Mouse (Mus musculus): ENCODE results near the gene Plekha6.

The Plekha6 gene

DNA sequence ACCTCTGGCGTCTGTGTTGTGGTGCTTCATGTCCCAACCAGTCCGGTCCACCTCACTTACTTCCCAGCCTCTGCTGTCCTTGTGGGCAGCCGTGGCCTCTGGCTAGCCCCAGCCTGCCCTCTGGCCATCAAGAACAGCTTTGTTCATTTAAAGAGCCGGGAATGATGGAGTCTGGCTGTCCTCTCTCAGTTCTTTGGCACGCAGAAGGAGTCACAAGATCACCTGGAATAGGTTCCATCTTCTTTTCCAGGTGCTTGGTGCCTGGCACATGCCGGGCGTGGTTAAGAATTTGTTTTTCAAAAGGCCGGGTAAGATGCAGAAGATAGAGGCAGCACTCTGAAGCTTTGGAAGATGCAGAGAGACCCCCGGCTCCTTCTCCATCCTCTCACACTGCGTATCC, 51.7 kb downstream of the Plekha6 start:
- Histone ChIP-seq H3K27me3 (ENCODE audit: insufficient read depth, low read length) (peaks cover 38% of the 10 kb centered on the region), H3K4me3 (replicated peaks; ENCODE audit: low read length) (no peak overlapping the region), H3K9me3 (ENCODE audit: low read length) (no peaks in the 10 kb centered on the region), H3K4me1 (replicated peaks; ENCODE audit: low read depth, low read length) (peaks cover 49% of the 10 kb centered on the region), H3K36me3 (ENCODE audit: insufficient read depth, low read length) (no peaks in the 10 kb centered on the region)
- TF ChIP-seq POU5F1 (IDR thresholded peaks at IDR 0.05; ENCODE audit: borderline replicate concordance, low read length) (no peak), NANOG (IDR thresholded peaks at IDR 0.05; ENCODE audit: borderline replicate concordance, low read length) (no peak), CTCF (conservative IDR thresholded peaks at IDR 0.05; ENCODE audit: low read length) (no peak)

DNA sequence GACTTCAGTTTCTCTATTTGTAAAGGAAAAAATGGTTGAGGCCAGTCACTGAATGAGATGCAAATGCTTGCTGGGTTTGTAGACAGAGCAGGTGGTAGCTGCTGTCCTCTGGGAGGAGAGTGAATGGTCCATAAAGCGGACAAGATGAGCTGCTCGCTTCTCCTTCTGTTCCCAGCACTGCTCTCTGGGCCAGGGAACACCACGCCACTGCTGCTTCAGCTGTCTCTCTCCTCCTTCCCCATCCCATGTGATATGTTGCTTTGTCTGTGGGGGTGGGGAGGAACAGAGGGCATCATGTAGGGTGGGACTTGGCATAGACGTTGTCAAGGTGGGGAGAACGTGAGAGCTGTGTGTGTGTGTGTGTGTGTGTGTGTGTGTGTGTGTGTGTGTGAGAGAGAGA, 53.0 kb downstream of the Plekha6 start:
- Histone ChIP-seq H3K36me3 (ENCODE audit: insufficient read depth, low read length) (no peaks in the 10 kb centered on the region), H3K4me1 (replicated peaks; ENCODE audit: low read depth, low read length) (peaks cover 45% of the 10 kb centered on the region), H3K27me3 (ENCODE audit: insufficient read depth, low read length) (peaks cover 36% of the 10 kb centered on the region), H3K9me3 (ENCODE audit: low read length) (no peaks in the 10 kb centered on the region), H3K4me3 (replicated peaks; ENCODE audit: low read length) (no peak overlapping the region)
- TF ChIP-seq NANOG (IDR thresholded peaks at IDR 0.05; ENCODE audit: borderline replicate concordance, low read length) (no peak), POU5F1 (IDR thresholded peaks at IDR 0.05; ENCODE audit: borderline replicate concordance, low read length) (no peak), CTCF (conservative IDR thresholded peaks at IDR 0.05; ENCODE audit: low read length) (no peak)

DNA sequence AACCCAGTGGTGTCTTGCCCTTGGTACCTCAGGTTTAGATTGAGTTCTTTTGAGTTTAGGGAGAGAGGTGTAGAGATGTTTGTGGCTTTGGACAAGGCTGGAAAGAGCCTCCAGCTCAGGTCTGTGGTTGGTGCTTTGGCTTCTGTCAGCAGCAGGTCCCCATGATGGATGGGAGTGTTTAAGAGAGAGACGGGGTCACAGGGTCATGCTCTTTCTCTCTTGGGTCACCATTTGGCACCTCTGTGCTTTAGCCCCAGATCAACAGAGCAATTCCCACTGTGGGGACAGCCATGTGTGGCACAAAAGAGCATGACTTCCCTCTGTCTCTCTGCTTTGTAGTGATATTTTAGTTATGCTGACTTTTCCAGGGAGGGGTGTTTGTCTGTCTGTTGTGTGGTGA, 55.1 kb downstream of the Plekha6 start:
- Histone ChIP-seq H3K4me1 (replicated peaks; ENCODE audit: low read depth, low read length) (peaks cover 39% of the 10 kb centered on the region), H3K4me3 (replicated peaks; ENCODE audit: low read length) (no peak overlapping the region), H3K9me3 (ENCODE audit: low read length) (no peaks in the 10 kb centered on the region), H3K36me3 (ENCODE audit: insufficient read depth, low read length) (no peaks in the 10 kb centered on the region), H3K27me3 (ENCODE audit: insufficient read depth, low read length) (peaks cover 44% of the 10 kb centered on the region)
- TF ChIP-seq POU5F1 (IDR thresholded peaks at IDR 0.05; ENCODE audit: borderline replicate concordance, low read length) = no peak
- TF ChIP-seq CTCF (conservative IDR thresholded peaks at IDR 0.05; ENCODE audit: low read length) = no peak
- TF ChIP-seq NANOG (IDR thresholded peaks at IDR 0.05; ENCODE audit: borderline replicate concordance, low read length) = no peak

DNA sequence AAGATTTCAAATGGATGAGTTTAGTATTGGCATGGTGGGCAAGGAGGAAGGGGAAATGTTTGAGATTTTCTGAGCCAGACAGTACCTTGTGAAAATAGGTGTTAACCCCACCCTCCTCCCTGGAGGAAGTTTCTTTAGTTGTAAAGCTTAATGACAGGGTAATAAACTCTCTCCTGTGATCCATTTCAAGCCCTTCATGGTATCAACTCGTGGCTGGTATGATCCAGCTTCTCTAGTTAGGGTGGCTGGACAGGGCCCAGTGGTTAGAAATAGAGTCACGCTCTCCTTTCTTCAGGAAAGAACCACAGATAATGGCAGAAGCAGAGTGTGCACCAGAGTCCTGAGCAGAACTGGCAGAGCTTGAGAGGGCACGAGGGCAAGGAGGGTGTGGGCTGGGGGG, 57.4 kb downstream of the Plekha6 start:
- H3K36me3 ChIP-seq (ENCODE audit: insufficient read depth, low read length) = no peaks in the 10 kb centered on the region
- peaks cover 39% of the 10 kb centered on the region for H3K27me3 ChIP-seq (ENCODE audit: insufficient read depth, low read length)
- no peaks in the 10 kb centered on the region for H3K9me3 ChIP-seq (ENCODE audit: low read length)
- TF ChIP-seq CTCF (conservative IDR thresholded peaks at IDR 0.05; ENCODE audit: low read length) (no peak), POU5F1 (IDR thresholded peaks at IDR 0.05; ENCODE audit: borderline replicate concordance, low read length) (no peak), NANOG (IDR thresholded peaks at IDR 0.05; ENCODE audit: borderline replicate concordance, low read length) (no peak)
- peaks cover 31% of the 10 kb centered on the region for H3K4me1 ChIP-seq (replicated peaks; ENCODE audit: low read depth, low read length)
- no peak overlapping the region for H3K4me3 ChIP-seq (replicated peaks; ENCODE audit: low read length)

DNA sequence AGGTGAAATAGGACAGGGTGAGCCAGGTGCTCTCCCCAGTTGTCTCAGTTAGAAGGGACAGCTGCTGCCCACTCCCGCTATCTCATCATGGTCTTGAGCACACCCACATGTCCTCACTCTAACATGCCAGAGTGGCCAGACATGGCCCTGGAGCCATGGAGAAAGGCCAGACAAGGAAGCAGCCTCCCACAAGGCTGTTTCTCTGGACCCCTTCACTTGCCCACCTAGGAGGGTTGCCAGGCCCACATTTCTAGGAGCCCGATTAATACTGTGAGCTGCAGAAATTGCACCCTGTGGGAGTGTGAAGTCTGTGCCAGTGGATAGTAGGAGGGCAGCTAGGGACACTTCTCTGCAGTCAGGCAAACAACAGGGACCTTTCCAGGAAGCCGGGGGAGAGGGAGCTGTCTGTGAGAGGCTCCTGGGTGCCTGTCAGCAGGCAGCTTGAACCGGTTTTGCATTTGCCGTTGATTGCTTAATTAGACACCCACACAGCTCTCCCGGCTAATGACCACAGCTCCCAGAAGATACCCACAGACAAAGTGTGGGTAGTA, 58.5 kb downstream of the Plekha6 start:
- TF ChIP-seq CTCF (conservative IDR thresholded peaks at IDR 0.05; ENCODE audit: low read length) (no peak), NANOG (IDR thresholded peaks at IDR 0.05; ENCODE audit: borderline replicate concordance, low read length) (no peak), POU5F1 (IDR thresholded peaks at IDR 0.05; ENCODE audit: borderline replicate concordance, low read length) (no peak)
- Histone ChIP-seq H3K4me3 (replicated peaks; ENCODE audit: low read length) (no peak overlapping the region), H3K9me3 (ENCODE audit: low read length) (no peaks in the 10 kb centered on the region), H3K36me3 (ENCODE audit: insufficient read depth, low read length) (no peaks in the 10 kb centered on the region), H3K27me3 (ENCODE audit: insufficient read depth, low read length) (peaks cover 33% of the 10 kb centered on the region), H3K4me1 (replicated peaks; ENCODE audit: low read depth, low read length) (peaks cover 41% of the 10 kb centered on the region)

DNA sequence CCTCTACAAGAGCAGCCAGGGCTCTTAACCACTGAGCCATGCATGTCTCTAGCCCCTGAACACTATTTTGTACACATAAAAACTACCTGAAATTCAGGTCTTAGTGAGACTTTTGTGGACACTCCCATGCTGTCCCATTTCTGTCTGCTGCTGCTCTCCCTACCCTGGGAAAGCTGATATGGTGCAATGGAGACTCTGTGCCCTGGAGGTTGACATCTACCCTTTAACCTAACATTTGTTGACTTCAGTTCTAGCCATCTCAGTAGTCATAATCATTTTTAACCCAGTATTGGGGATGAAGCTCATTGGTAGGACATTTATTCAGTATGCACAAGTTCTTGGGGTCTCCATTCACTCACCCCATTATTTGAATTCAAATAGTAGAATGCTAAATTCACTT, 60.7 kb downstream of the Plekha6 start:
- Histone ChIP-seq H3K9me3 (ENCODE audit: low read length) (no peaks in the 10 kb centered on the region), H3K4me3 (replicated peaks; ENCODE audit: low read length) (no peak overlapping the region), H3K27me3 (ENCODE audit: insufficient read depth, low read length) (peaks cover 24% of the 10 kb centered on the region), H3K36me3 (ENCODE audit: insufficient read depth, low read length) (no peaks in the 10 kb centered on the region), H3K4me1 (replicated peaks; ENCODE audit: low read depth, low read length) (peaks cover 59% of the 10 kb centered on the region)
- TF ChIP-seq CTCF (conservative IDR thresholded peaks at IDR 0.05; ENCODE audit: low read length) (no peak), POU5F1 (IDR thresholded peaks at IDR 0.05; ENCODE audit: borderline replicate concordance, low read length) (no peak), NANOG (IDR thresholded peaks at IDR 0.05; ENCODE audit: borderline replicate concordance, low read length) (no peak)

DNA sequence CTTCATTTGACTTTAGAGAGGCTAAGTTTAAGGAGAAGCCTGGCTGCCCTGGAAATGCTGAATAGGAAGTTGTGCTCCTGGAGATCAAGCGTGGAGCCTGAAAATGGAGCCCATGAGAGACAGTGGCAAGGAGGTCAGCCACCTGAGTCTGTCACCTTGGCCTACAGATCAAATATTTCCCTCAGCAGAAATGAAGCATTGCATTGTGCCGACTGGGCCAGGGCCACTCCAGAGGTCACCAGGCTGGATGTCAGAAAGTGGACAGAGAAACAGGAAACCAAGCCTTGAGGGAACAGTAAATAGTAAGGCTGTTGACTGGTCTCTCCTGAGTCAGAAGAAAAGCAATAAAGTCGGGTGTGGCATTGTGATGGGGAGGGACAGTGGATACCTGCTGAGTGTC, 61.1 kb downstream of the Plekha6 start:
- no peaks in the 10 kb centered on the region for H3K9me3 ChIP-seq (ENCODE audit: low read length)
- H3K4me3 ChIP-seq (replicated peaks; ENCODE audit: low read length) = no peak overlapping the region
- peaks cover 59% of the 10 kb centered on the region for H3K4me1 ChIP-seq (replicated peaks; ENCODE audit: low read depth, low read length)
- peaks cover 23% of the 10 kb centered on the region for H3K27me3 ChIP-seq (ENCODE audit: insufficient read depth, low read length)
- H3K36me3 ChIP-seq (ENCODE audit: insufficient read depth, low read length) = no peaks in the 10 kb centered on the region
- TF ChIP-seq NANOG (IDR thresholded peaks at IDR 0.05; ENCODE audit: borderline replicate concordance, low read length) (no peak), CTCF (conservative IDR thresholded peaks at IDR 0.05; ENCODE audit: low read length) (no peak), POU5F1 (IDR thresholded peaks at IDR 0.05; ENCODE audit: borderline replicate concordance, low read length) (no peak)

DNA sequence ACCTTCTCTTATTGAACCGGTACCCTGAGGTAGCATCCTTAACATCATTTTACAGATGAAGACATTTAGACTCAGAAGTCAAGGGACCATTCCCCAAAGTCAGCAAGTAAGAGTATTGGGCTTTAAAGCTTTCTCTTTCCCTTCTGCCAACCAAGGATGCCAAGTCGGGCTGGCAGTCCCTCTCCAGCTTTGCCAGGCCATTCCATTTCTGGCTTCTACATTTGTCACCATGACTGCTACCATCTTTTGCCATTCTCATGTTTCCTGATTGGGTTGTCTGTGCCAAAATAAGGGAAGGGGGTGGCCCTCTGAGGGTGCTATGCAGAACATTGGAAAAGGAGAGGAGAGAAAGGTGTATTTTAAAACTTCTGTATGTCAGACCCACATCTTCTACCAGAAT, 61.6 kb downstream of the Plekha6 start:
- TF ChIP-seq CTCF (conservative IDR thresholded peaks at IDR 0.05; ENCODE audit: low read length) (no peak), NANOG (IDR thresholded peaks at IDR 0.05; ENCODE audit: borderline replicate concordance, low read length) (no peak), POU5F1 (IDR thresholded peaks at IDR 0.05; ENCODE audit: borderline replicate concordance, low read length) (no peak)
- H3K4me1 ChIP-seq (replicated peaks; ENCODE audit: low read depth, low read length) = peaks cover 59% of the 10 kb centered on the region
- H3K9me3 ChIP-seq (ENCODE audit: low read length) = no peaks in the 10 kb centered on the region
- H3K36me3 ChIP-seq (ENCODE audit: insufficient read depth, low read length) = no peaks in the 10 kb centered on the region
- peaks cover 21% of the 10 kb centered on the region for H3K27me3 ChIP-seq (ENCODE audit: insufficient read depth, low read length)
- no peak overlapping the region for H3K4me3 ChIP-seq (replicated peaks; ENCODE audit: low read length)

Data from E14TG2a.4 (cell line).